Mouse (Mus musculus) cerebellum, adult 2 months (tissue): ENCODE measurements at regions not wholly inside any gene's neighbourhood (a gene's known extent, or its start where the extent isn't known, plus 50 kb on each side); places are given as distances from the start of the nearest gene placed in this dataset.

Source experiments
- CTCF ChIP-seq: fragments of 200-500 bp; IDR thresholded peaks from 2 replicates; pipeline ENCODE4 v1.5.1; 2011; ENCODE audit warnings: low read depth, mild to moderate bottlenecking, control low read depth, low read length, moderate library complexity, borderline replicate concordance; ENCODE audit not compliant: insufficient read depth
- POLR2A ChIP-seq: fragments of 200-500 bp; IDR thresholded peaks from 2 replicates; pipeline ENCODE4 v1.6.1; 2011; ENCODE audit warnings: low read length, control low read depth, borderline replicate concordance; ENCODE audit not compliant: insufficient read depth

GRCm38 (mm10) chr13:97415381-97415780, 174.5 kb downstream of the Enc1 start:
- TF ChIP-seq CTCF: no peak
- TF ChIP-seq POLR2A: no peak
